In genomic region chr1:135564660-135565519, GRCm38 (mm10) we compare ENCODE assay signal across 9 mouse cellular contexts. TPM values are rescaled to one million over a fixed set of nuclear protein-coding genes. Genes with fewer than 3 reads are reported as not detected.
DNase-seq lines count a peak whose midpoint lies in the region; ATAC-seq lines count a peak whose summit lies in the region.
"Had no signal": no experiment of that assay in that cellular context is flagged by ENCODE, and none has a peak within 500 bp of the region (broad histone marks: within the 10 kb centered on the region; RNA-seq: fewer than 3 reads in every experiment).

No protein-coding gene starts in this region.

- peaks cover 65% of the 10 kb centered on the region for H3K4me1 ChIP-seq in hindbrain, embryonic 12.5 days
- H3K4me1 ChIP-seq in midbrain, embryonic 15.5 days, result peaks cover 64% of the 10 kb centered on the region

- H3K9me3 ChIP-seq in hindbrain, embryonic 12.5 days (replicated peaks), result no peaks in the 10 kb centered on the region
- no peaks in the 10 kb centered on the region for H3K9me3 ChIP-seq in midbrain, embryonic 15.5 days
- H3K9me3 ChIP-seq: heart, embryonic 15.5 days had no signal

- no peaks in the 10 kb centered on the region for H3K27me3 ChIP-seq in hindbrain, embryonic 12.5 days
- H3K27me3 ChIP-seq in midbrain, embryonic 15.5 days (replicated peaks), result no peaks in the 10 kb centered on the region
- H3K27me3 ChIP-seq: heart, embryonic 15.5 days had no signal

- no peak overlapping the region for H3K4me2 ChIP-seq in hindbrain, embryonic 12.5 days (replicated peaks)
- peak overlapping the region; percentile 11; the same call in 1 of the 2 replicates for H3K4me2 ChIP-seq in midbrain, embryonic 15.5 days
- H3K4me2 ChIP-seq: heart, embryonic 15.5 days had no signal

- H3K36me3 ChIP-seq in hindbrain, embryonic 12.5 days, result 0 out of 2 replicates have a peak, but pooled peaks cover 8% of the 10 kb centered on the region
- no peaks in the 10 kb centered on the region for H3K36me3 ChIP-seq in midbrain, embryonic 15.5 days (replicated peaks)
- H3K36me3 ChIP-seq: heart, embryonic 15.5 days had no signal

- H3K27ac ChIP-seq in hindbrain, embryonic 12.5 days, result peak overlapping the region; percentile 67
- H3K27ac ChIP-seq in midbrain, embryonic 15.5 days, result peak overlapping the region; percentile 81

- no peak overlapping the region for H3K4me3 ChIP-seq in hindbrain, embryonic 12.5 days
- no peak overlapping the region for H3K4me3 ChIP-seq in midbrain, embryonic 15.5 days
- H3K4me3 ChIP-seq: heart, embryonic 15.5 days had no signal

- peak; percentile 61 for ATAC-seq in hindbrain, embryonic 12.5 days (ENCODE audit: low FRiP score)
- ATAC-seq in midbrain, embryonic 15.5 days (replicated peaks), result peak; percentile 79
- no peak for ATAC-seq in activated CD4-positive, CD25-positive, alpha-beta regulatory T cell, adult 4 months

- DNase-seq in gastrocnemius, adult 18-20 months (ENCODE audit: low spot score), result peak; percentile 36
- no peak for DNase-seq in gastrocnemius, postnatal 25 days
- DNase-seq in MN1 (ENCODE audit: low spot score), result peak; percentile 79
- DNase-seq in Muller cell, postnatal 12 days (ENCODE audit: inconsistent ontology term), result no peak
- no peak for DNase-seq in cerebellum, adult 11 months

- no peak overlapping the region for H3K9ac ChIP-seq in hindbrain, embryonic 12.5 days
- peak overlapping the region; percentile 18 for H3K9ac ChIP-seq in midbrain, embryonic 15.5 days
- H3K9ac ChIP-seq: heart, embryonic 15.5 days had no signal

- 25% methylated on average over 10 of the region's 10 CpGs for WGBS in hindbrain, embryonic 12.5 days
- 14% methylated on average over 10 of the region's 10 CpGs for WGBS in midbrain, embryonic 15.5 days

RNA-seq across cellular contexts. Expression of gene Nav1, which starts 42.2 kb away (rescaled TPM):
- 10 to 100 TPM in 1 of 2 experiments, 1 to 10 TPM in 1; 8.4 to 11.4 TPM for total RNA-seq in gastrocnemius, adult 18-20 months (2021)
- 10 to 100 TPM in 1 of 2 experiments, 1 to 10 TPM in 1; 7.9 to 11.1 TPM for total RNA-seq in gastrocnemius, postnatal 25 days (2021)
- polyA plus RNA-seq in hindbrain, embryonic 12.5 days (2016; fragmentation: Nextera tagmentation; extraction: Ambion mirVana), result 35.9 and 41.0 TPM in 2 replicates
- 52.6 and 59.4 TPM in 2 replicates for polyA plus RNA-seq in midbrain, embryonic 15.5 days (2015; fragmentation: Nextera tagmentation; extraction: Ambion mirVana)
- polyA plus RNA-seq in activated CD4-positive, CD25-positive, alpha-beta regulatory T cell, adult 4 months (2017; shearing (Covaris generic)), result under 1 TPM; 0.22 to 0.61 TPM

Comparison
In these comparisons a context has a peak if more than half of its experiments do, and no peak if none do; other contexts are left out.
1. DNase-seq: peak in gastrocnemius, adult 18-20 months (single experiment) and MN1 (single experiment); none in gastrocnemius, postnatal 25 days (single experiment), Muller cell, postnatal 12 days (single experiment) and cerebellum, adult 11 months (single experiment).
2. RNA of gene Nav1, which starts 42.2 kb away (polyA plus RNA-seq): 52.6 to 59.4 TPM in midbrain, embryonic 15.5 days and 35.9 to 41.0 TPM in hindbrain, embryonic 12.5 days; 0.22 to 0.61 TPM in activated CD4-positive, CD25-positive, alpha-beta regulatory T cell, adult 4 months; every median in the first group is over 10 times any median in the second.